Mouse (Mus musculus) heart, embryonic 10.5 days (tissue): ENCODE measurements at regions not wholly inside any gene's neighbourhood (a gene's known extent, or its start where the extent isn't known, plus 50 kb on each side); places are given as distances from the start of the nearest gene placed in this dataset. TPM values are rescaled to one million over a fixed set of nuclear protein-coding genes. Genes with fewer than 3 reads are reported as not detected.
A peak's percentile ranks its signal among the peaks of the same experiment; 100 is the strongest.

Source experiments
- DNase-seq: peaks from one replicate; pipeline ENCODE4 v3.0.0-alpha.2; 2017; ENCODE audit warnings: low spot score
- H3K27ac ChIP-seq: fragments of 300-500 bp; sonication (generic); 2 replicates; pipeline ENCODE4 v1.5.1; 2016; ENCODE audit warnings: mild to moderate bottlenecking
- H3K27me3 ChIP-seq: fragments of 300-500 bp; sonication (generic); 2 replicates; pipeline ENCODE4 v1.6.1; 2016; ENCODE audit warnings: mild to moderate bottlenecking; ENCODE audit not compliant: poor library complexity, insufficient read depth, severe bottlenecking
- H3K36me3 ChIP-seq: fragments of 300-500 bp; sonication (generic); 2 replicates; pipeline ENCODE4 v1.6.1; 2016; ENCODE audit warnings: mild to moderate bottlenecking, moderate library complexity
- H3K4me1 ChIP-seq: fragments of 300-500 bp; sonication (generic); 2 replicates; pipeline ENCODE4 v1.6.1; 2016; ENCODE audit warnings: mild to moderate bottlenecking
- H3K4me3 ChIP-seq: fragments of 300-500 bp; sonication (generic); 2 replicates; pipeline ENCODE4 v1.5.1; 2016; ENCODE audit warnings: mild to moderate bottlenecking, moderate library complexity
- H3K9me3 ChIP-seq: fragments of 300-500 bp; sonication (generic); 2 replicates; pipeline ENCODE4 v1.6.1; 2016; ENCODE audit warnings: mild to moderate bottlenecking, moderate library complexity
- WGBS: fragments of 180-500 bp; shearing (Covaris S2); methylation state at CpG from one replicate; pipeline ENCODE4 v1.1.7; 2016; 5-methylcytosine and 5-hydroxymethylcytosine counted together
- microRNA-seq: library from miRNA; unstranded; fragments of <30 nt; microRNA quantifications from one replicate; pipeline ENCODE4, GENCODE M21; 2017

DNA sequence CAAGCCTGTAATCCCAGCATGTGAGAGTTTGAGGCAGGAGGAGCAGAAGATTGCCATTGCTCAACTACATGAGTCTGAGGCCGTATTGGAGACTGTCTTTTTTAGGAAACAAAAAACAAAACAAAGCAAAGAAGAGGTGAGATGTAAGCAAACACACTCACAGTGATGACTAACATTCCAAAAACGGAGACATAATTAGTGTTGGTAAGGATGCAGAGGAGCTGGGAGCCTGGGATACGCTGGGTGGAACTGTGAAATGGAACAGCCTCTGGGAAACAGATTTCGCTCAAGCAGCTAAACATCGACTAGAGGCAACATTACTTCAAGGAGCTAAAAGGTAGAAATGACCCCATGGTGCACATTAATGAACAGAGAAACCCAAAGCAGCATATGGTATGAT, 68.3 kb upstream of the Lrig1 start:
- Histone ChIP-seq H3K27ac (no peak overlapping the region), H3K4me3 (no peak overlapping the region), H3K9me3 (no peaks in the 10 kb centered on the region), H3K4me1 (peaks cover 9% of the 10 kb centered on the region), H3K36me3 (no peaks in the 10 kb centered on the region), H3K27me3 (peaks cover 7% of the 10 kb centered on the region; the same call in 1 of the 2 replicates)
- 77% methylated on average over 5 of the region's 5 CpGs for WGBS
- DNase-seq = no peak

DNA sequence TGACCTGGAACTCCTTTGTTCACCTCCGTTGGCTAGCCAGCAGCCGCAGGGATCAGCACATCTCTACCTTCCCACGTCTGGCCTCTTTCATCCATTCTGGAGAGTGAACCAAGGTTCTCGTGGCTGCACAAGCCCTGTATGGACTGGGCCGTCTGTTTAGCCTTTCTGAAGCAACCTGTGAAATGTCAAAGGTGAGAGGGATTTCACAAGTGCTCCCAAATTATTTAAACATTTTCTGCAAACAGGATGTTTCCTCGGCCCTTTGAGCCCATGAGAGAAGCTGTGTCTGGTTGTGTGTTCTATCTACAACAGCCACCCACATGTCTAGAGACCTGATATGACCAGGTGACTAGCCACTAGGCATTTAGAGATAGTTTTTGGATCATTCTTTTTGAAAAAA, 65.8 kb upstream of the Lrig1 start:
- no peaks in the 10 kb centered on the region for H3K36me3 ChIP-seq
- H3K9me3 ChIP-seq = no peaks in the 10 kb centered on the region
- no peak overlapping the region for H3K4me3 ChIP-seq
- 80% methylated on average over 6 of the region's 6 CpGs for WGBS
- H3K4me1 ChIP-seq = peaks cover 2% of the 10 kb centered on the region
- H3K27me3 ChIP-seq = 0 out of 2 replicates have a peak, but pooled peaks cover 3% of the 10 kb centered on the region
- no peak overlapping the region for H3K27ac ChIP-seq
- DNase-seq = no peak

DNA sequence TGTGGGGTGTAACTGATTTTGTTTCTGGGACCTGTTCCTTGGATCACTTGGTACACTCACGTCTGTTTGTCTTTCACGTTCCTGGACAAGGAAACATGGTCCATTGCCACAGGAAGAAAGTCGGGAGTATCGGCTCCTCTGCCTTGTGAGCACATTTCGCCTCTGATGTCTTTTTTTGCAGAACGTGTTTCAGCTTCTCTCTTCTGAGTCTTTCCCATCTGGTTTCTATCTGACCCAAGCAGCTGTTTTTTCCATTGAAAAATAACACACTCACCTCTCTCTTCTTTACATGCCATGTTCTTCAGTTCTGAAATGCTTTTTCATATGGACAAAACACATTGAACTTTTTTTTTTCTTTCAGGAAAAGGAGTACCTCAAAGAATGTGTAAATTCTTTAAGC, 61.4 kb upstream of the Lrig1 start:
- Histone ChIP-seq H3K4me1 (peaks cover 9% of the 10 kb centered on the region), H3K36me3 (no peaks in the 10 kb centered on the region), H3K4me3 (no peak overlapping the region), H3K27ac (no peak overlapping the region), H3K9me3 (no peaks in the 10 kb centered on the region), H3K27me3 (0 out of 2 replicates have a peak, but pooled peaks cover 8% of the 10 kb centered on the region)
- no peak for DNase-seq
- WGBS = 73% methylated on average over 6 of the region's 6 CpGs

DNA sequence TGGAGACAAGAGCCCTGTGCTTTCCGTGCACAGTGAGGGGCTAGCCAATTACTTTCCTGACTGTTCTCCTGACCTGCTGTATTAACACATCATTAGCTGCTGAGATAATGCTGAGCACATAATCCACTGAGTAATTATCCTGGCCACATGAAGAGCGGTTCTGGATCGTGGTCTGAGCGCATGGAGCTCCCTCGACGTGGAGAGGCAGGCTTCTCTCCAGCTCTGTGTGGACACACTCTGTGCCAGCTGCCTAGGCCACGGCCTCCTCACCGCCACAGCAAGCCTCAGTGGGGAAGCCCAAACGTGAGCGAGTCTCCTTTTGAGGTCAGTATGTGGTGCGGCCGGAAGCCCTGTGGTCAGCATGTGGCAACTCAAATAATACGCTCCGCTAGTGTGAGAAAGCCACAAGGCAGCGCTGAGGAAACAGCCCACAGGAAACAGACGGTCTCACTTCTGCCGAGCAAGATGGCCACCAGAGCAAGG, 60.7 kb upstream of the Lrig1 start:
- DNase-seq = no peak
- peak overlapping the region; percentile 52; the same call in 1 of the 2 replicates for H3K27ac ChIP-seq
- WGBS = 70% methylated on average over 17 of the region's 17 CpGs

DNA sequence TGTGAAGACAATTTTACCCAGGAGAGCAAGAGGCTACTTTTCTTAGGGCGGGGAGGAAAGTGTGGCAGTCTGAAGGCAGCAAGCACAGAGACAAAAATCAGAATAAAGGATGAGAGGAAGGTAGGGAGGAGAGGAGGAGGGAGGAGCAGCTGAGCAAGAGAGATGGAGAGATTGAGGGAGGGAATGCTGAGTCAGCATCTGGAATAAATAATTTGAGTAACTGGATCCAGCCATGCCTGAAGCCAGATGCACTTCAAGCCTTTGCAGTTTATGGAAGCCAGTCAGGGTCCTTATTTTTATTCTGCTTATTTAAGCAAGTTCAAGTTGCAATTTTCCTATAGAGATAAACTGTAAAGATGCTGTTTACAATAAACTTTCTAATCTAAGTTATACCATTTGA, 59.7 kb upstream of the Lrig1 start:
- Histone ChIP-seq H3K27ac (no peak overlapping the region), H3K4me3 (no peak overlapping the region), H3K36me3 (no peaks in the 10 kb centered on the region), H3K9me3 (no peaks in the 10 kb centered on the region), H3K4me1 (peaks cover 12% of the 10 kb centered on the region), H3K27me3 (0 out of 2 replicates have a peak, but pooled peaks cover 8% of the 10 kb centered on the region)
- WGBS = 86% methylated on average over 1 of the region's 1 CpGs
- DNase-seq = no peak

More for the DNA sequence above, 60.7 kb upstream of the Lrig1 start:
- no peaks in the 10 kb centered on the region for H3K36me3 ChIP-seq
- no peak overlapping the region for H3K4me3 ChIP-seq
- H3K9me3 ChIP-seq = no peaks in the 10 kb centered on the region
- H3K4me1 ChIP-seq = peaks cover 9% of the 10 kb centered on the region
- H3K27me3 ChIP-seq = 0 out of 2 replicates have a peak, but pooled peaks cover 8% of the 10 kb centered on the region

DNA sequence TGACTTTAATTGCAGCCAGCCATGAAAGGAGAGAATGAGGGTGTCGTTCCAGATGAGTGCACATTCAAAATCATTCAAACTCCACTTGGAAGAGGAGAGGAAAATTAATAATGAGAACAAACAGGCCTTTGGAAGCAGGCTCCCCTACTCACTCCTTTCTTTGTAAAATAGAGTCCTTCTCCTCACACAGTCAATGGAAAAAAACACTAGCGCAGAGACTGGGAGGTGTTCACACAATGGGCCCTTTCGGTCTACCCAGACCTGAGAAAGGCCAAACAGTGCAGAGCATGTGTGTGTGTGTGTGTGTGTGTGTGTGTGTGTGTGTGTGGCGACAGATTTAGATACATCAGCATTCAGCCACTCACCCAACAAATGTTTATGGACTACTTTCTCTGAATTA, 56.0 kb upstream of the Lrig1 start:
- Histone ChIP-seq H3K4me1 (peaks cover 12% of the 10 kb centered on the region), H3K27ac (no peak overlapping the region), H3K9me3 (no peaks in the 10 kb centered on the region), H3K4me3 (no peak overlapping the region), H3K36me3 (no peaks in the 10 kb centered on the region), H3K27me3 (0 out of 2 replicates have a peak, but pooled peaks cover 16% of the 10 kb centered on the region)
- no peak for DNase-seq
- 76% methylated on average over 4 of the region's 4 CpGs for WGBS

DNA sequence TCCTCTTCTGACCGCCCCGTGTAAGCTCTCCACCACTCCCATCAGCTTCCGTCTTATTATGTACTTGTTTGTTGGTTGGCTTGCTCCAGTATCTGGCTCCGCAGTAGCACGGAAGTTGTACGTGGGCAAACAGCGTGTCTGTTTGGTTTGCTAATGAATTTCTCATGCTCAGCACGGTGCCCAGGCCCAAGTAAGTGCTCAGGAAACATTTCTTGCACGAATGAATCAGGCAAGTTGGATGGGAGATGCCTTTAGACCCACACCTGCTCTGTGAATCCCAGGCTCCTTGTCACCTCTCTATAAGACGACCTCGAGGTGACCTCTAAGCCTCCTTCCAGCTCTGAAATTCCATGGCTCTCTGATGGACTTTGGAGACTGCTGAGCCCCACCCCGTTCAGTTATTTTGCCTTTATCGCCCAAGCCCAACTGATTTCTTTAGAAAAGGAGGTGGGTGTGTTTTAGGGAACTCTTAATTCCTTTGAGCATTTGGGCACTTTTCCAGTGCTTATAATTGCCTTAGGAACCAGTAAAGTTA, 55.4 kb upstream of the Lrig1 start:
- Histone ChIP-seq H3K27ac (no peak overlapping the region), H3K27me3 (0 out of 2 replicates have a peak, but pooled peaks cover 16% of the 10 kb centered on the region), H3K9me3 (no peaks in the 10 kb centered on the region), H3K4me3 (no peak overlapping the region), H3K4me1 (peaks cover 6% of the 10 kb centered on the region), H3K36me3 (no peaks in the 10 kb centered on the region)
- 67% methylated on average over 13 of the region's 13 CpGs for WGBS
- DNase-seq = no peak

DNA sequence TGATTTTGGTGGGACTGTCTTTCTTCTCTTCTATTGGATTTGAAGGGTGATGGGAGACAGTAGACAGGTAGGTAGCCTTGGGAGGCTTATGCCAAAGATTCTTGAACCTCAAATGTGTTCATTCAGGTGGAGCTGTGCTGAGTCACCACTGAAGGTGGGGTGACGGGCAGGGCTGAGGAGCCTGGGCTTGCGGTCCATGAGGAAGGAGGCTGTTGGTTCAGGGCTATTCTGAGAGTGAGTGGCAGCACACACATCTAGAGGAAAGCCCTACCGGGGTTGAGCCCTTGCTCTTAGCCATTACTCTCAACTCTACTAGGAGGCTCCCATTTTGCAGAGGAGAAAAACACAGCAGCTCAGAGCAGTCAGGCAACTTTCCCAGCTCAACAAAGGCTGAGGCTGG, 54.6 kb upstream of the Lrig1 start:
- Histone ChIP-seq H3K27me3 (0 out of 2 replicates have a peak, but pooled peaks cover 16% of the 10 kb centered on the region), H3K4me1 (peaks cover 3% of the 10 kb centered on the region), H3K4me3 (no peak overlapping the region), H3K9me3 (no peaks in the 10 kb centered on the region), H3K27ac (no peak overlapping the region), H3K36me3 (no peaks in the 10 kb centered on the region)
- no peak for DNase-seq
- 87% methylated on average over 3 of the region's 3 CpGs for WGBS

DNA sequence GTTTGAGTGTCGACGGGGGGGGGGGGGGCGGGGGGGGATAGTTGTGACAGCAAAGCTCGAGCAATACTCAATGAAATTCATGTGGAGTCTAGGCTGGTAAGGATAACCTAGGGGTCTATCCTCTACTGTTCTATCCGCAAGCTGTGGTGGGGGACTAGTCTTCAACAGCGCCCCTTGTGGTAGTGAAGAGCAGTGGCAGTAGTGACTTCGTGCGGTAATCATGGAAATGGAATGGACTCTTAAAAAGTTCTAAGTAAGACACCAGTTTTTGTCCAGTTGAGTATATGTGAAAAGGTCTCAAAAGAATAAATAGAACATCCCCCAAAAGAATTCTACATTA, 51.1 kb upstream of the Lrig1 start:
- no peaks in the 10 kb centered on the region for H3K9me3 ChIP-seq
- 0 out of 2 replicates have a peak, but pooled peaks cover 15% of the 10 kb centered on the region for H3K27me3 ChIP-seq
- no peak overlapping the region for H3K27ac ChIP-seq
- H3K36me3 ChIP-seq = no peaks in the 10 kb centered on the region
- H3K4me3 ChIP-seq = no peak overlapping the region
- peaks cover 3% of the 10 kb centered on the region for H3K4me1 ChIP-seq
- 25% methylated on average over 8 of the region's 8 CpGs for WGBS
- no peak for DNase-seq

DNA sequence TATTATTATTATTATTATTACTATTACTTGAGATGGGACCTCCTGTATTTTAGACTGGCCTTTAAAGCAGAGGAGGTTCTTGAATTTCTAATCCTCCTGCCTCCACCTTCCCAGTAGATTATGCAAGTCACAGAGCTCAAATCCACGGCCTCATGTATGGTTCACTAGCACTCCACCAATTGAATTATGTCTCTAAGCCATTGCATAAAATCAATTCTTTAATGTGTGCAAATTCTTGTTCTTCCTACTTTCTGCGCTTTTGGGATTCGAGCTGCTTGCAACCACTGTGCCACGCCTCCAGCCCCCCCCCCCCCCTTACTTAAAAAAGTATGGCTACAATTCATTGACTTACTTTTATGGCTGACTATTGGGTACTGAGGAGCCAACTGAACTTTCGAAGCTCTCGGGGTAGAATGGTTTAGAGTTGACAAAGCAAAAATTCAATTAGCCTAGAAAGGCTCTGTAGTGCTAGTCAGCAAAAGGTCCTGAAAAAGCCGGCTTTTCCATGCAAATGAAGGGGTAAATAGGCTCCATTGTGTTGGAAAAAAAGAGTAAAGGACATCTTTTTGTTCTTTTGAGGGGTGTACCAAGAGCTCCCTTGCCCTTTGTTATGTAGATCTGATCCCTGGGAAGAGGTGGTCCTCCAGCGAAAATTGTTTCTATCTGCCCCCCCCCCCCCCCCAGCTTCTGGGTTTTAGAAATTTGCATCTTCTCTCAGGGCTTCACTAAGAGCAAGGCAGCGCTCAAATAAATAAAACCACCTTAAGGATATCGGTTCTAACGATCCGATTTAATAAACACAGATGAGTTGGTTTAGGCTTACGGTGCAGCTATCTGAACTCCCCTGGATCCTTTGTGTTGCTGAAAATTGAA, 50.5 kb upstream of the Lrig1 start:
- Histone ChIP-seq H3K4me1 (peaks cover 2% of the 10 kb centered on the region), H3K27ac (no peak overlapping the region), H3K9me3 (no peaks in the 10 kb centered on the region), H3K4me3 (no peak overlapping the region), H3K27me3 (0 out of 2 replicates have a peak, but pooled peaks cover 15% of the 10 kb centered on the region), H3K36me3 (no peaks in the 10 kb centered on the region)
- no peak for DNase-seq
- 30% methylated on average over 13 of the region's 13 CpGs for WGBS

Small RNAs in the stretch of these regions (microRNA-seq; reads per million reads assigned to microRNA genes)
- not detected for gene Gm23364
